Mouse (Mus musculus) T-helper 1 cell (primary cell): ENCODE measurements around the gene Cyp3a25.
"Not testable (repeated sequence)": the region's sequence is repeated elsewhere in the genome, so short reads cannot be mapped to it uniquely, and the experiment has no call there.

Source experiments
- in situ Hi-C: fragments of 300-600 bp; cut with MboI, MseI; formaldehyde crosslinking; loops from one replicate; pipeline ENCODE4 v1.15.1; 2025; ENCODE audit warnings: high pct_unique_total_duplicates

Gene Cyp3a25

GRCm38 (mm10) chr5:146009509-146009908, at the start of gene Cyp3a25:
Gene Cyp3a25, minus strand, starts transcription at chr5:146009618.
- in situ Hi-C loops: not testable (repeated sequence)

- in situ Hi-C loops: no loop called here
Observed at GRCm38 (mm10) chr5:146021136-146021535, 11.7 kb upstream of the Cyp3a25 start.

GRCm38 (mm10) chr5:146018275-146018674, 8.9 kb upstream of the Cyp3a25 start:
- in situ Hi-C loops: no loop called here

- in situ Hi-C loops: no loop called here
Observed at GRCm38 (mm10) chr5:146011251-146011650, 1.8 kb upstream of the Cyp3a25 start.

GRCm38 (mm10) chr5:145967080-145967479, 42.3 kb downstream of the Cyp3a25 start:
- in situ Hi-C loops: no loop called here
